Mouse (Mus musculus) ES-Bruce4 (cell line): ENCODE measurements around the gene Gm38392.

Experiments used
- CTCF ChIP-seq: IDR thresholded peaks from one replicate; pipeline ENCODE4 v1.8.1; 2011; ENCODE audit warnings: low read depth, low read length
- EP300 ChIP-seq: IDR thresholded peaks from 2 replicates; pipeline ENCODE4 v1.6.1; 2011; ENCODE audit warnings: low read depth, low read length; ENCODE audit not compliant: insufficient read depth

DNA sequence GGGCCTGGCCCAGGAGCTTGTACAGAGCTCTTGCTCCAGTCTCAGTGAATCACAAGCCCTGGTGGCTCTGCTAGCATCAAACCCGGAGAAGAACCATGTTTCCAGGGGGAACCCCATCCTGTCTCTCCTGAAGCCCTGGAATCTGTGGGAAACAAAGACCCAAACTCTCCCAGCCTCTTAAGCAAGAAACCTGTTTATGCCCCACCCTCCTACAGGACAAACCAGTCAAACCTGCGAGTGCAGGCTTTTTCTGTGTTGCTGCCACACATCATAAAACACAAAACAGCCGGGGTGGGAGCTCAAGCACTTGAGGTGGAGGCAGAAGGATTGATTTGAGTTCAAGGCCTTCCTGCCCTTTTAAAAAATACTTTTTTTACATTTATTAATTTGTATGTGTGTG, 24.7 kb downstream of the Gm38392 start:
- TF ChIP-seq EP300, result no peak
- no peak for TF ChIP-seq CTCF
